Mouse (Mus musculus) heart, embryonic 11.5 days (tissue): ENCODE data around the gene Gm45618. TPM values are rescaled to one million over a fixed set of nuclear protein-coding genes. Genes with fewer than 3 reads are reported as not detected.
"Not testable (repeated sequence)": the region's sequence is repeated elsewhere in the genome, so short reads cannot be mapped to it uniquely, and the experiment has no call there.

ENCODE experiments used
- ATAC-seq: fragments of 200-750 bp; cut with Nextera tagmentation; replicated peaks from 2 replicates; pipeline ENCODE4 v1.8.0; 2017; ENCODE audit warnings: moderate library complexity; ENCODE audit not compliant: insufficient number of reproducible peaks, low FRiP score, low TSS enrichment
- H3K27ac ChIP-seq: fragments of 300-500 bp; sonication (generic); 2 replicates; pipeline ENCODE4 v1.5.1; 2014; ENCODE audit warnings: mild to moderate bottlenecking, low read depth, low read length
- H3K27me3 ChIP-seq: fragments of 300-500 bp; sonication (generic); 2 replicates; pipeline ENCODE4 v1.6.1; 2014; ENCODE audit warnings: mild to moderate bottlenecking, low read length, mixed read lengths; ENCODE audit not compliant: control insufficient read depth, insufficient read depth
- H3K36me3 ChIP-seq: fragments of 300-500 bp; sonication (generic); 2 replicates; pipeline ENCODE4 v1.6.1; 2014; ENCODE audit warnings: mild to moderate bottlenecking, low read length, moderate library complexity, mixed read lengths; ENCODE audit not compliant: control insufficient read depth, insufficient read depth
- H3K4me1 ChIP-seq: fragments of 300-500 bp; sonication (generic); 2 replicates; pipeline ENCODE4 v1.6.1; 2014; ENCODE audit warnings: low read length; ENCODE audit not compliant: control insufficient read depth, insufficient read depth
- H3K4me2 ChIP-seq: fragments of 300-500 bp; sonication (generic); 2 replicates; pipeline ENCODE4 v1.6.1; 2014; ENCODE audit warnings: mild to moderate bottlenecking, moderate library complexity
- H3K4me3 ChIP-seq: fragments of 300-500 bp; sonication (generic); 2 replicates; pipeline ENCODE4 v1.5.1; 2014; ENCODE audit warnings: low read depth, low read length
- H3K9ac ChIP-seq: fragments of 300-500 bp; sonication (generic); 2 replicates; pipeline ENCODE4 v1.6.1; 2014; ENCODE audit warnings: mild to moderate bottlenecking, low read depth, low read length, moderate library complexity
- H3K9me3 ChIP-seq: fragments of 300-500 bp; sonication (generic); replicated peaks from 2 replicates; pipeline ENCODE4 v1.6.1; 2016; ENCODE audit warnings: low read length; ENCODE audit not compliant: control insufficient read depth
- WGBS: fragments of 180-500 bp; shearing (Covaris S2); extraction: QIAGEN DNeasy Blood & Tissue Kit; methylation state at CpG from one replicate; pipeline ENCODE4 v1.1.7; 2014; ENCODE audit not compliant: insufficient replicate concordance; 5-methylcytosine and 5-hydroxymethylcytosine counted together
- polyA plus RNA-seq: library from polyadenylated mRNA; unstranded; fragments of >200 nt; fragmentation: Nextera tagmentation; extraction: Ambion mirVana; gene quantifications from 2 replicates; pipeline ENCODE4 v1.2.1, GENCODE M21; 2014

The Gm45618 gene
- polyA plus RNA-seq, 1 experiment from 2014 or later = not detected

- 30% methylated on average over 4 of the region's 4 CpGs for WGBS
- Histone ChIP-seq H3K4me2 (no peak overlapping the region), H3K36me3 (no peaks in the 10 kb centered on the region), H3K9ac (no peak overlapping the region), H3K27me3 (no peaks in the 10 kb centered on the region; the same call in 1 of the 2 replicates), H3K4me3 (no peak overlapping the region), H3K4me1 (no peaks in the 10 kb centered on the region), H3K9me3 (no peaks in the 10 kb centered on the region), H3K27ac (no peak overlapping the region)
- no peak for ATAC-seq
Measured at GRCm38 (mm10) chr7:142145413-142145940, 24.9 kb upstream of the Gm45618 start.

DNA sequence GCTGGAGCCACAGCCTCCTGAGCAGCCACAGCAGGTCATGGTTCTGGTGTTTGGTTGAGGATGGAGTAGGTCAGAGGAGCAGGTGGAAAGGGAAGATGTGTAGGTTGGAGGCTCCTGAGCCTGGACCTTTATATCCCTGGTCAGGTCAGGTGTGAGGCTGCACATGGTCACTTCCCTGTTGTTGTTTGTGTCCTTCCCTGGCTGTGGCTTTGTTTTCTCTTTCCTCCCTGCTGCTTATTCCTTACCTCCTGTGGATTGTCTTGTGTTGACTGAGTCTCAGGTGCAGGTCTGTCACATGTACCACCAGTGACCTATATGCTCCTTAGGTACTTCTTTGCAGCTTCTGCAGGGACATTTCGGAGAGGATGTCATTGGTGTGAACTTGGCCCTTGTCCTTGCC lies 24.0 kb upstream of the Gm45618 start, which contains the start of gene Gm45337:
Gm45337 (minus strand) TSS at position 101 of the 400 bp plus-strand sequence.
- no peak within 1 kb of the TSS for H3K4me3 ChIP-seq
- H3K4me2 ChIP-seq = no peak within 1 kb of the TSS
- no peaks in the 10 kb centered on the region for H3K4me1 ChIP-seq
- no peak within 1 kb of the TSS for H3K9ac ChIP-seq
- no peak for ATAC-seq
- 79% methylated on average over 1 of the region's 1 CpGs for WGBS
- H3K27ac ChIP-seq = no peak within 1 kb of the TSS
- H3K36me3 ChIP-seq = no peaks in the 10 kb centered on the region
- no peaks in the 10 kb centered on the region for H3K9me3 ChIP-seq
- no peaks in the 10 kb centered on the region; the same call in 1 of the 2 replicates for H3K27me3 ChIP-seq

GRCm38 (mm10) chr7:142143506-142144010 lies 23.0 kb upstream of the Gm45618 start:
- WGBS = 32% methylated on average over 1 of the region's 1 CpGs
- not testable (repeated sequence) for H3K36me3 ChIP-seq, H3K9ac ChIP-seq, H3K4me2 ChIP-seq, H3K9me3 ChIP-seq, ATAC-seq, H3K27ac ChIP-seq, H3K27me3 ChIP-seq, H3K4me3 ChIP-seq, H3K4me1 ChIP-seq

DNA sequence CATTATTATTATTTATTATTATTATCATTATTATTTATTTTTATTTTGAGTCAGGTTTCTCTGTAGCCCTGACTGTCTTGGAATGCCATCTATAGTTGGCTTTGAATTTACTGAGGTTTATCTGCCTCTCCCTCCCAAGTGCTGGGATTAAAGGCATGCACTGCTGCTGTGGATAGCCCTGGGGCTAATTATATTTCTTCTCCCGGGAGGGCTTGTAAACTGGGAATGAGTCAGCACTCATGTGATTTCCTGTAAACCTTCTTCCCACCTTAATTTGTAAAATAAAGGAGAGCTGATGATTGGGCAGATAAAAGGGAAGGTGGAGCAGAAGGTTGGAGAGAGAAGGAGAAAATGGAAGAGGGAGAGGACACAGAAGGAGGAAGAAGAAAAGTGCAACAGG lies 20.2 kb upstream of the Gm45618 start:
- Histone ChIP-seq H3K4me1 (no peaks in the 10 kb centered on the region), H3K9me3 (no peaks in the 10 kb centered on the region), H3K27me3 (no peaks in the 10 kb centered on the region; the same call in 1 of the 2 replicates), H3K4me3 (no peak overlapping the region), H3K9ac (no peak overlapping the region), H3K4me2 (no peak overlapping the region), H3K27ac (no peak overlapping the region), H3K36me3 (no peaks in the 10 kb centered on the region)
- ATAC-seq = no peak
- WGBS = 9% methylated on average over 1 of the region's 1 CpGs

DNA sequence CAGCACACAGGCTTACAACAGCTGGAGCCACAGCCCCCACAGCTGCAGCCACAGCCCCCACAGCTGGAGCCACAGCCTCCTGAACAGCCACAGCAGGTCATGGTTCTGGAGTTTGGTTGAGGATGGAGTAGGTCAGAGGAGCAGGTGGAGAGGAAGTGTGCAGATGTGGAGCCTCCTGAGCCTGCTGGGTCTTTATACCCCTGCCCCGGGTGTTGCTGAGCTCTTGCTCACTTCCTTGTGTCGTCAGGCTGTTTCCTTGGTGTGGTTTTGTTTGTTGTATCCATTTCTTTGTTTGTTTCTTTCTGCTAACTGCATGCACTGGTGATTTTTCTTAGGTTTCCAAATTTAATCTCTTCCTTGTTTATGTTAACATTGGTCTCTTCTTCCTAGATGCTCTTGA lies 15.4 kb upstream of the Gm45618 start, which contains the start of gene Gm39115:
Gm39115 (minus strand) TSS at position 101 of the 400 bp plus-strand sequence.
- H3K4me1 ChIP-seq, H3K27ac ChIP-seq, H3K36me3 ChIP-seq, H3K27me3 ChIP-seq, H3K4me2 ChIP-seq, ATAC-seq, H3K9ac ChIP-seq, H3K9me3 ChIP-seq, H3K4me3 ChIP-seq: not testable (repeated sequence)
- 43% methylated on average over 2 of the region's 2 CpGs for WGBS

DNA sequence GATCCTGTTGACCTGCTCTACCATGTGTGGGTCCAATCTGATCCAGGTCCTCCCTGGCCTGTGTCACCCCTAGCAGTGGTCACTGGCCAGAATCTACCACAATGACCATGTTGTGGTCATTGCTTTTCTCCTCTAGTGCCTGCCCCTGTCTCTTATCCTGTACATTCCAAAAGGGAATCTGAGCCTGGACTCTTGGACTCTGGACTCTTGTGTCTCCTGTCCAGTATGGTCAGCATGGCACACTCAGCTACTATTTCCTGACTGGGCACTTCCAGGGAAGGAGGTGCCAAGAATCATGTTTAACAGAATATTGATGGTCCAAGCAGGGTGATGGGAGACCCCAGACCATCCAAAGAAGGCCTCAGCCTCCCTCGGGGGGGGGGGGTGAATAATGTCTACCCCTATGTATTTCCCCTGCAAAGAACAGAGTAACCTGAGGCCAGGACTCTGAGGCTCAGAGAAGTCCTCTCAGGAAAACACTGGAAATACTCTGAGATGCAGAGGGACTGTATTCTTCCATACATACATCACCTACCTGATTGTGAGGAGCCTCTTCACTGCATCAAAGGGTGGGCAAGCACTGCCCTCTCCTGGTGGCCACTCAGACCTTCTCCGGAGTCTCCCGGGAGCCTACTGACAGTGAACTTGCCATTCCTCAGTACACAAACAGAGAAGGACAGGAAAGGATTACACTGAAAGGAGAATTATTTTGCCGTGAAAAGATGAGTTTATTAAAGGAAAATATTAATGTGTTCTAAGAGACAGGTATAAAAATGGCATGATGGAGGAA lies 13.9 kb upstream of the Gm45618 start:
- H3K27ac ChIP-seq = no peak overlapping the region
- no peaks in the 10 kb centered on the region for H3K9me3 ChIP-seq
- WGBS = 44% methylated on average over 4 of the region's 4 CpGs
- no peak overlapping the region for H3K4me2 ChIP-seq
- no peak overlapping the region for H3K9ac ChIP-seq
- no peak overlapping the region for H3K4me3 ChIP-seq
- 0 out of 2 replicates have a peak, but pooled peaks cover 3% of the 10 kb centered on the region for H3K27me3 ChIP-seq
- H3K36me3 ChIP-seq = no peaks in the 10 kb centered on the region
- no peak for ATAC-seq
- no peaks in the 10 kb centered on the region for H3K4me1 ChIP-seq

GRCm38 (mm10) chr7:142128843-142129242 lies 8.3 kb upstream of the Gm45618 start:
- H3K36me3 ChIP-seq = no peaks in the 10 kb centered on the region
- ATAC-seq = no peak
- no peak overlapping the region for H3K27ac ChIP-seq
- H3K4me2 ChIP-seq = no peak overlapping the region
- WGBS = 55% methylated on average over 4 of the region's 4 CpGs
- H3K27me3 ChIP-seq = peaks cover 2% of the 10 kb centered on the region; the same call in 1 of the 2 replicates
- H3K9ac ChIP-seq = no peak overlapping the region
- H3K4me3 ChIP-seq = no peak overlapping the region
- H3K9me3 ChIP-seq = no peaks in the 10 kb centered on the region
- H3K4me1 ChIP-seq = no peaks in the 10 kb centered on the region

DNA sequence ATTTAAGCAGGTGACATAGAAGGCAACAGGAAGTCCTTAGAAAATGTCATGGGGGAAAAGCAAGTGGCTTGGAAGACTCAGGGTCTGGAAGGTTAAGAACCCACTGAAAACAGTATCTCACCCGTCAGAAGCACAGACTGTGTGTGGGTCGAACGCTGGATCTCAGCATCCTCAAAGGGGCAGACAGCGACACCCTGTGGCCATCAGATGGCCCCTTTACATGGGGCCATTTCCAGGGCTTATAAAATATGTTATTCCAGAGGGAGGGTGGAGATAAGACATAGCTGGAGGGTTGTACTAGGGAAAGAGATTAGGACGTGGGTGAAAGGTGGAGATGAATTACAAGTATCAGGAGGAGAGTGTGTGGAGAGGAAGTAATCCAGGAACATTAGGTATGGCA lies 897 bp downstream of the Gm45618 start:
- Histone ChIP-seq H3K27me3 (no peaks in the 10 kb centered on the region), H3K36me3 (no peaks in the 10 kb centered on the region), H3K4me3 (no peak overlapping the region), H3K4me1 (no peaks in the 10 kb centered on the region), H3K9ac (no peak overlapping the region), H3K4me2 (no peak overlapping the region), H3K9me3 (no peaks in the 10 kb centered on the region), H3K27ac (no peak overlapping the region)
- ATAC-seq = no peak
- 17% methylated on average over 5 of the region's 5 CpGs for WGBS
